Mouse (Mus musculus) liver, adult 2 months (tissue): ENCODE measurements around the gene Marc2. TPM values are rescaled to one million over a fixed set of nuclear protein-coding genes. Genes with fewer than 3 reads are reported as not detected.

Experiments
- DNase-seq: peaks from one replicate; pipeline ENCODE4 v3.0.0-alpha.2; 2011; ENCODE audit warnings: low read depth, low spot score; ENCODE audit errors: extremely low read depth
- H3K27ac ChIP-seq: fragments of 200-500 bp; replicated peaks from 2 replicates; pipeline ENCODE4 v1.5.1; 2012; ENCODE audit warnings: low read depth, mild to moderate bottlenecking, control low read depth, inconsistent platforms, low read length; ENCODE audit not compliant: insufficient read depth
- H3K27me3 ChIP-seq: fragments of 200-500 bp; 2 replicates; pipeline ENCODE4 v1.6.1; 2012; ENCODE audit warnings: mild to moderate bottlenecking, moderate library complexity, low read length, inconsistent platforms; ENCODE audit not compliant: control insufficient read depth, insufficient read depth
- H3K36me3 ChIP-seq: fragments of 200-500 bp; 2 replicates; pipeline ENCODE4 v1.6.1; 2012; ENCODE audit warnings: low read length, inconsistent platforms; ENCODE audit not compliant: control insufficient read depth, insufficient read depth
- H3K4me1 ChIP-seq: fragments of 200-500 bp; 2 replicates; pipeline ENCODE4 v1.6.1; 2011; ENCODE audit warnings: low read length; ENCODE audit not compliant: control insufficient read depth, insufficient read depth
- H3K4me3 ChIP-seq: fragments of 200-500 bp; 2 replicates; pipeline ENCODE4 v1.5.1; 2011; ENCODE audit warnings: low read depth, mild to moderate bottlenecking, control low read depth, low read length, moderate library complexity; ENCODE audit not compliant: insufficient read depth
- H3K79me2 ChIP-seq: fragments of 200-500 bp; 2 replicates; pipeline ENCODE4 v1.6.1; 2012; ENCODE audit warnings: inconsistent platforms, mild to moderate bottlenecking, low read length, moderate library complexity; ENCODE audit not compliant: control insufficient read depth, insufficient read depth
- H3K9ac ChIP-seq: fragments of 200-500 bp; 2 replicates; pipeline ENCODE4 v1.6.1; 2012; ENCODE audit warnings: low read depth, mild to moderate bottlenecking, control low read depth, inconsistent platforms, low read length
- CTCF ChIP-seq: fragments of 200-500 bp; IDR thresholded peaks from 2 replicates; pipeline ENCODE4 v1.5.1; 2011; ENCODE audit warnings: low read depth, low read length, control low read depth
- POLR2A ChIP-seq: fragments of 200-500 bp; IDR thresholded peaks from 2 replicates; pipeline ENCODE4 v1.6.1; 2011; ENCODE audit warnings: low read length, control low read depth; ENCODE audit not compliant: insufficient read depth; ENCODE audit errors: extremely low read depth
- WGBS: fragments of 180-500 bp; shearing (Covaris S2); methylation state at CpG from one replicate; pipeline ENCODE4 v1.1.7; 2018; 5-methylcytosine and 5-hydroxymethylcytosine counted together
- polyA plus RNA-seq: library from polyadenylated mRNA; depleted of rRNA; stranded (reverse); fragments of >200 nt; gene quantifications from 2 replicates; pipeline ENCODE4 v1.2.3, GENCODE M21; 2012
- total RNA-seq: library from RNA; depleted of rRNA; stranded (reverse); fragments of >200 nt; gene quantifications from 2 replicates; pipeline ENCODE4 v1.2.3, GENCODE M21; 2014

Gene Marc2
- total and polyA plus RNA-seq, 2 experiments, result 365 to 653 TPM

GRCm38 (mm10) chr1:184864381-184864801 is 18.1 kb upstream of the Marc2 start:
- WGBS, result 71% methylated on average over 7 of the region's 7 CpGs
- DNase-seq, result no peak
- H3K9ac ChIP-seq, result no peak overlapping the region
- no peak overlapping the region for H3K27ac ChIP-seq
- H3K4me1 ChIP-seq, result peaks cover 23% of the 10 kb centered on the region
- no peak for TF ChIP-seq CTCF
- no peaks in the 10 kb centered on the region for H3K79me2 ChIP-seq
- no peak overlapping the region for H3K4me3 ChIP-seq
- H3K27me3 ChIP-seq, result no peaks in the 10 kb centered on the region
- H3K36me3 ChIP-seq, result no peaks in the 10 kb centered on the region

GRCm38 (mm10) chr1:184862636-184863035 is 16.4 kb upstream of the Marc2 start:
- H3K36me3 ChIP-seq, result no peaks in the 10 kb centered on the region
- no peaks in the 10 kb centered on the region for H3K79me2 ChIP-seq
- no peaks in the 10 kb centered on the region for H3K27me3 ChIP-seq
- H3K4me1 ChIP-seq, result peaks cover 14% of the 10 kb centered on the region
- DNase-seq, result no peak
- TF ChIP-seq POLR2A (no peak), CTCF (no peak)
- no peak overlapping the region for H3K27ac ChIP-seq
- no peak overlapping the region for H3K9ac ChIP-seq
- H3K4me3 ChIP-seq, result no peak overlapping the region
- WGBS, result 95% methylated on average over 6 of the region's 6 CpGs

DNA sequence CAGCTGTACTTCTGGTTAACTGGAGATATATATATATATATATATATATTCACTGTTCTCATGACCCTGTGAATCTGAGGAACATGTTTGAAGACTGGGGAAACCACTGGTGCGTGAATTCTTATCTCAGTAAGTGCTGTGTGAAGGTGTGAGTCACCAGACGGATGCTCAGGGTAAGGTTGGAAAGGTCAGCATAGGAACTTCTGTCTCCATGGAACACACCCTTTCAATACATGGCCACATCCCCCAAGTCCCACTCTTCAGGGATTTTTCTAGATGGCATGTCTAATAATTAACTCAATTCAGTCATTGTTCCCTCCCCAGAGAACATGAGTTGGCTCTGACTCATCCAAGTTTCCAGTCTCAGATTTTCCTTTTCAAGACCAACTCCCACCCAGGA is 15.3 kb upstream of the Marc2 start:
- no peaks in the 10 kb centered on the region for H3K27me3 ChIP-seq
- WGBS, result 73% methylated on average over 2 of the region's 2 CpGs
- H3K36me3 ChIP-seq, result no peaks in the 10 kb centered on the region
- no peak overlapping the region for H3K9ac ChIP-seq
- peaks cover 7% of the 10 kb centered on the region for H3K4me1 ChIP-seq
- no peak overlapping the region for H3K27ac ChIP-seq
- no peak for DNase-seq
- H3K4me3 ChIP-seq, result no peak overlapping the region
- TF ChIP-seq POLR2A (no peak), CTCF (no peak)
- H3K79me2 ChIP-seq, result no peaks in the 10 kb centered on the region

- no peak overlapping the region for H3K9ac ChIP-seq
- no peaks in the 10 kb centered on the region for H3K36me3 ChIP-seq
- no peaks in the 10 kb centered on the region for H3K27me3 ChIP-seq
- no peak overlapping the region for H3K4me3 ChIP-seq
- DNase-seq, result no peak
- H3K4me1 ChIP-seq, result peaks cover 6% of the 10 kb centered on the region
- no peak overlapping the region for H3K27ac ChIP-seq
- WGBS, result 46% methylated on average over 3 of the region's 3 CpGs
- TF ChIP-seq POLR2A (no peak), CTCF (no peak)
- H3K79me2 ChIP-seq, result no peaks in the 10 kb centered on the region
These were observed 14.0 kb upstream of the Marc2 start for GRCm38 (mm10) chr1:184860276-184860675.

DNA sequence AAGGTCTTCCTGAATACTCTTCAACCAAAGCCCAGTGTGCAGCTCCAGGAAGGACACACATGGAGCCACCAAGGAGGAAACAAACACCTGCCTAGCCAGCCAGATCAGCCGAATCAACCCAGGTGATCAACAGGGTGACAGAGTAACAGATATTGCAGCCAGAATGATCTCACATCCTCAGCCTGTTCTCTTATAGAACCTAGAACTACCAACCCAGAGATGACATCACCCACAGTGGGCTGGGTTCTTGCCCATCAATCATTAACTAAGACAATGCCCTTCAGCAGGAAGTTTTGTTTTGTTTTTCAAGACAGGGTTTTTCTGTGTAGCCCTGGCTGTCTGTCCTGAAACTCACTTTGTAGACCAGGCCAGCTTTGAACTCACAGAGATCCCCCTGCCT is 12.0 kb upstream of the Marc2 start:
- no peak for TF ChIP-seq POLR2A
- no peak for TF ChIP-seq CTCF
- 14% methylated on average over 1 of the region's 1 CpGs for WGBS

DNA sequence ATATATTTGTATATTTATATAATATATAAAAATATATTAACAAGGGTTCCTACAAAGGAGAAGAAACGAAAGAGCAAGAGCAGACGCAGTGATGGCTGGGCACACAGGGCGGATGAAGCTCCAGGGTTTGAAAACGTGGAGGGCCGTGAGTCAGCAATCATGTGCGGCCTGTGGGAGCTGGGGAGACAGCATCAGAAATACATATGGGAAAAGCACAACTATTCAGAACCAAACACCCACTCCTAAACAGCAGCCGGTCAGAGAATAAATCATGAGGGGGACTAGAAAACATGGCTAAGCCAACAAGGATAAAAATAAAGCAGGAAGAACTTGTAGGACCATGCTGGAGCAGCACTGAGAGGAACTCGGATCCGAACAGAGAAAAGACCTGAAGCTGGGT is 11.0 kb upstream of the Marc2 start:
- H3K27ac ChIP-seq, result no peak overlapping the region
- no peaks in the 10 kb centered on the region for H3K36me3 ChIP-seq
- H3K9ac ChIP-seq, result no peak overlapping the region
- H3K79me2 ChIP-seq, result no peaks in the 10 kb centered on the region
- WGBS, result 93% methylated on average over 9 of the region's 9 CpGs
- no peak overlapping the region for H3K4me3 ChIP-seq
- DNase-seq, result no peak
- H3K4me1 ChIP-seq, result peaks cover 17% of the 10 kb centered on the region
- TF ChIP-seq CTCF (no peak), POLR2A (no peak)
- H3K27me3 ChIP-seq, result no peaks in the 10 kb centered on the region

More for the DNA sequence above, 12.0 kb upstream of the Marc2 start:
- H3K4me1 ChIP-seq, result peaks cover 14% of the 10 kb centered on the region
- peak overlapping the region; percentile 69 for H3K27ac ChIP-seq
- no peaks in the 10 kb centered on the region for H3K27me3 ChIP-seq
- no peaks in the 10 kb centered on the region for H3K79me2 ChIP-seq
- DNase-seq, result peak; percentile 88
- no peaks in the 10 kb centered on the region for H3K36me3 ChIP-seq
- H3K4me3 ChIP-seq, result no peak overlapping the region
- H3K9ac ChIP-seq, result peak overlapping the region; percentile 54
